Mouse (Mus musculus): ENCODE data around the gene Dusp6.

Dusp6 gene

DNA sequence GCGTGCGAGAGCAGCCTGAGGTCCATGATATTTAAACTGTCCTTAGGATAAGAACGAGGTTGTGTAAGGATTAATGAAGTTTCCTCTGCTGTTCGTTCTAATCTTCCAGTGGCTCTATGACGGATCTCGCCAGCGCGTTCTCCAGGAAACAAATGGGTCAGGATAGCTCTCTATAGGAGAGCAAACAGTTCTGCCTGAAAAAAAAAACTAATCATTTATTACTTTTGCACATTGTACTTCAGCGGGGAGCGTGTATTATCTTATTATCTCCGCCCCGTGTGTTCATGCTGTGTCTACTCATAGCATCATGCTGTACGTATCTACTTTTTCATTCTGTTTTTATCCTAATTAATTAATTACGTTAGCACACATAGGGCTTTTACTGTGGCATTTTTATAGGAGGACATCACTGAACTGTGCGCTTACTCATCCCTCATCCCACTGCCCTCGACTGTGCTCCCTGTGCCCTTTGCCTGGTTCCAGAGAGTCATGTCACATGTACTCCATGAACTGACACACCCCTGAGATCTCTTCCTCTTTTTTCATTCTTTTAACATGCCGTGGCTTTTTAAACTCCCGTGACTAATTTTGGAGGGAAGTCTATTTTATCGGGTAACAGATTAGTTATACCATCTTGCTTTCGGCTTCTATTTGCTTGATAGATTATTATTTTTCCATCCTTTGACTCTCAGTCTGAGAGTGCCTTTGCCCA, 16.1 kb upstream of the Dusp6 start:
- no peak for DNase-seq

DNA sequence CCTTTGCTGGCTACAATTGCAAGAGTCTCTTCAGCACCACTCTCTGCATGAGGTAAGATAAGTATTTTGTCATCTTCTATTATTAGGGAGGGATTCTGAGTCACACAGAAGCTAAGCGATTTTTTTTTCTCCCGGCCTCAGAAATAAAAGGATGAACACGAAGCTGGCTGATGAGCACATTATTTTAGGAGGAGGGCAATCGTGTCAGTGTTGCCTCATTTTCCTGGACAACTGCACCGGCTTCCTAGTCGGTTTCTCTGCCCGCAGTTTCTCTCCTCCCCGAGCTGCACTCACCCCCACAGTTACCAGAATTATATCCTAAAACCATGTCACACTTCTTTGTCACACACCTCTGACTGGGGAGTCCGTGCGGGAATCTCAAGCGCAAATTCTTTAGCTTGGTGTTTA, 12.2 kb upstream of the Dusp6 start:
- no peak for DNase-seq

DNA sequence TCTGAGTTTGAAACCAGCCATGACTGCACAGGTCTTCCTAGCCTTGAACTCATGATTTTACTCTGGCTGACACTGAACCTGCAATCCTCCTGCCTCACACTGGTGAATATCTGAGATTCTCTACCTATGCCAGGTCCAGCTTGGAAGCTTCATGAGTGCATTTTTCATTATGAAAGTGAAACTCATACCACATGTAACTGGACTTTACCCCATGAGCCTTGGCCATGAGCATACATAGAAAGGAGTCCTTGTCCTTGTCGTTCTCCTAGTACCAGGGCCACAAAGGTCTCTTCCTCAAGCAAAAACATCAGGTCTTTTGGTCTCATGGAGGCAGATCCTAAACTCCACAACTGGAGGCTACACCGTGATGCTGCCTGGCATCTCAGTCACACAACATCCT, 9.6 kb upstream of the Dusp6 start:
- DNase-seq = no peak

DNA sequence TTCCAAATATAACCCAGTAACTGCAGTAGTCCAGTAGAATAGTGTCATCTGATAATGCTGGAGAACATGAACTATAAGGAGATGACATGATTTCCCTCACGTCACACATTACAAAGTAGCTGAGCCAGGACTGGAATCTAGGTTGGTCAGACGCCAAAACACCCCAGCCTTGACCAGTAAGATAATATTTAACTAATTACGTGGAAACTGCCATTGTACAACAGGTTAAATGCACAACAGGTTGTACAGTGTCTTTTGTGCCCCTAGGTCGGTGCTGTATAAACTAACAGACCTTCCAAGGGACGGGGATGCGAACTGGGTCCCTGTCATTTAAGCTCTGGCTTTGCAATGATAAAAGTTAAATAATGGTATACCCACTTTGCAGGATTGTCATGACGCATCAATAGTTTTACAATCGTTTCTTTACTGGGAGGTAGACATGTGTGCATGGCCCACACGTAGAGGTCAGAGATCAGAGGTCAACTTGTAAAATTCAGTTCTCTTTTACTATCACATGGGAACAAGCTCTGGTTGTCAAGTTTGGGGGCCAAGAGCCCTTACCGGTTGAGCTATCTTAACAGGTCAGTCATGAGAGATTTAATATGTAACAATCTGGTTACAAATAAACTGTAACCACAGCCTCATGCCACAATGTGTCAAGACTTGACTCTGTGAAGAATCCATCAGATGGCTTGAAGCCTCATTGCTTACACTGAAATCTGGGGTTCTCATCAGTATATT, 7.0 kb upstream of the Dusp6 start:
- peak; percentile 83 to 85 for DNase-seq

DNA sequence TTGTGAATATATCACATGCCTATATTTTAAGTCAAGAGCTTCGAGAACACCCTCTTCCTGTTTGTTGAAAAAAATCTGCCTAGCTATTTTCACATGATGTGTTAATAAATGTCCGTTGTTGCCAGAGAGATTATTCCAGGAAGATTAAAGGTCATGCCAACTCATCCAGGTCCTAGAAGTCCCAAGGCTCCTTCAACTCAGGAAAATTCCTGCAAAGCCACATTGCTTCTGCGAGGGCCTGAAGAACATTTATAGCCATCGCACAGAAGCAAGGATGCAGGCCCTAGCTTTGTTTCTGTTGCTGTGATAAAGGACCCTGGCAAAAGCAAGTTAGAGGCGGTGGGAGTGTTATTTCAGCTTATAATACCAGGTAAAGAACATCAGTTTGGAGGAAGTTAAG, 5.5 kb upstream of the Dusp6 start:
- DNase-seq = peak; percentile 48 to 69

DNA sequence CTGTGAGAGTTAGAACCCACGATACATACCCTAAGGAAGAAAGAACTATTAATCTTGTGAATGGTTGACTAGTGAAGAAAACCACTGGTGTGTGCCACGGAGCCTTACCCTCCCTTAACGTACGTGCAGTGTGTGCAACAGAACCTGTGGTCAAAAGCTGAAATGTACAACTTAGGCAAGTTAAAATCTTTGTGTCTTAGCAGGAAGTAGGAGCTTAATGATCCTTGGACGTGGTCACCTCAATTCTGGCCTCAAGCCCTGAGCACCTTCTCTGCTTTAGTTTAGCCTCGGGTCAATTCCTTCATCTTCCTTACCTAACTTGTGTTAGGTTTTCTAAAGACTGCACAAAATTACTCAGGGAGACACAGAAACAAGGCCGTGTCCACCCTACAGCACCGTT, 3.2 kb upstream of the Dusp6 start:
- peak; percentile 50 to 55 for DNase-seq

DNA sequence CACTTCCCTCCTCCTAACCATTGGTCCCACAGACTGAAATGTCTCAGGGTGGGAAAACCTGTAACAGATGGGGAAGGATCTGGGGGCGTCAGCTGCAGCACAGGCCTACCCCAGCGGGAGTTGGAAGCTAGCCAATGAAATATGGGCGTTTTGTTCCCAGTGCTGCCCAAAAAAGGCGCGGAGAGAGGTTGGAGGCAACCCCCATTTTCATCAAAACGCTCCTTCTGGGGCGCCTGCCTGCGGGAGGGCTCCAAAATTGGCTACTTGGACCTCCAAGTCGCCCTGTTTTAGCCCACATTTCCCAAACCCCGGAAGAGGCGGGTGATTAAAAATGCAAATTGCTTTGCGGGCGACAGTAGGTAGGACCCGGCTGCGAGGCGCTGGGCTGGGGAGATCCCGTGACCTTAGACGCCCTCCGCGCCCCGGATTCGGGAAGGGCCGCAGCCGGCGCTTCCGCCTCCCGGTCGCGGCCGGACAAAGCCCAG, 1.8 kb upstream of the Dusp6 start:
- no peak for DNase-seq

DNA sequence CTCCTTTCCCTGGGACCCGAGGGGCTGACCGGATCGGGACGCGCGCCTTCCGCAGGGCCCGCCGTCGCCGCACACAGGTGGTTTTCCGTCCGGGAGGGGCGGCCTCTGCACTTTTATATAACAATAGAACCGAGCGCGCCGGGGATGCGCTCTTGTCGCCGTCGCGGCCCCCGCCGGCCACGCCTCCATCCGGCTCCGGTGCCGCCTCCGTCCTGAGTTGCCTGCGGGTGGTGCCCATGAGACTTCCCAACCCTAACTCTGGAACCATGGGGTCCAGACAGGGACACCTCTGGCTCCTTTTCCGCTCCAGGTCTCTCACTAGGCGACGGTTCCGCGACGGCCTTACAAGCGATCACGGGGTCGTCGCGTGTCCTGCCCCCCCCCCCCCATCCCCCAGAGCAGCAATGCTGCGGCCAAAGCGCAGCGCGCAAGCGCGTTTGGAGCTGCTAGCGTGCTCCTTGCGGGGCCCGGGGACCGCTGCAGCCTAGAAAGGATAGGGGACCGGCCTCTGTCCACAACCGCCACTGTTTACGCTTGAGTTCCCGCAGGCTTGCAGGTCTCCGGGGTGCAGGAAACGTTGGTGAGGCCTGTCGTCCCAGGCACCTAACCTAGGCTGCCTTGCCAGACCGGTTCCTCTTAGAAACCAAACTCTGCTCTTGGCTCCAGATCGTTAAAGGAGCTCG, 1.3 kb upstream of the Dusp6 start:
- DNase-seq = peak; percentile 91 to 92

DNA sequence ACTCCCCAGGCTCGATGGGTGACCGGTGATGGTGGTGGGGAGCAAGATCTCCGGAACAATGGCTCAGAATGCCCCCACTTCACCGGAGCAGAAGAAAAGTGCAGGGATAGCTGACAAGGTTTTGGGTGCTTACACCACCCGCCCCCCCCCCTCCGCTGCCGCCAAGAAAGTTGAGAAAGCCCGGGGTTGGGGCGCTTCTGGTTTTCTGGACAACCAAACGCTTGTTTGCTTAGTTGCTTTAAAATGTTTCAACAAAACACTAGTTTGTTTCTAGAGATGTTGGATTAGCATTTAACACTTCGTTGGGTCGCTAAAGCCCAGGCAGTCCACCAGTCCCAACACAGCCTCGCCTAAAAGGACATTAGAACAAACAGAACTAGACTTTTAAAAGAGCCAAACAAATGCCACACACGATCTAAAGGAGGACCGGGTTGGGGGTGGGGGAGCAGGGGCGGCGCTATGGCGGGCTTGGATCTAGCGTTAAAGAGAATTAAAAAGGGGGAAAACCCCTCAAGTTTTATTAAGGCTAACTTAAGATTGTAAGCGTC, 638 bp upstream of the Dusp6 start:
- no peak for DNase-seq

DNA sequence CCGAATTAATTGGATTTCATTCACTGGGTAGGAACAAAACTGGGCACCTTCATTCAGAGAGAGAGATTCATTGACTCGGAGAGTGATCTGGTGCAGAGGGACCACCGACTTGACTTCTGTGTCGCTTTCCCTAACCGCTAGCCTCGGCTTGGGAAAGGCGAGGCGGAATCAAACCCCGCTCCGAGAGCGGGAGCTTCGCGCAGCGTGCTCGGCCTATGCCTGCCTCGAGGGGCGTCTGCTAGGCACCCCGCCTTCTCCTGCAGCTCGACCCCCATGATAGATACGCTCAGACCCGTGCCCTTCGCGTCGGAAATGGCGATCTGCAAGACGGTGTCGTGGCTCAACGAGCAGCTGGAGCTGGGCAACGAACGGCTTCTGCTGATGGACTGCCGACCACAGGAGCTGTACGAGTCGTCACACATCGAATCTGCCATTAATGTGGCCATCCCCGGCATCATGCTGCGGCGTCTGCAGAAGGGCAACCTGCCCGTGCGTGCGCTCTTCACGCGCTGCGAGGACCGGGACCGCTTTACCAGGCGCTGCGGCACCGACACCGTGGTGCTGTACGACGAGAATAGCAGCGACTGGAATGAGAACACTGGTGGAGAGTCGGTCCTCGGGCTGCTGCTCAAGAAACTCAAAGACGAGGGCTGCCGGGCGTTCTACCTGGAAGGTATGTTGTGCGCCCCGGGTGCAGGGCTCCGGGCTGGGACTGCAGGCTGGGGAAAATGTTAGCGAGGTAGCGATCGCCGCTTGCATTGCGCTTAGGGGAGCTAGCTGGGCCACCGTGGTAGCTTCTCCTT, 589 bp downstream of the Dusp6 start:
- DNase-seq = peak in 1 of 2 experiments; percentile 39

DNA sequence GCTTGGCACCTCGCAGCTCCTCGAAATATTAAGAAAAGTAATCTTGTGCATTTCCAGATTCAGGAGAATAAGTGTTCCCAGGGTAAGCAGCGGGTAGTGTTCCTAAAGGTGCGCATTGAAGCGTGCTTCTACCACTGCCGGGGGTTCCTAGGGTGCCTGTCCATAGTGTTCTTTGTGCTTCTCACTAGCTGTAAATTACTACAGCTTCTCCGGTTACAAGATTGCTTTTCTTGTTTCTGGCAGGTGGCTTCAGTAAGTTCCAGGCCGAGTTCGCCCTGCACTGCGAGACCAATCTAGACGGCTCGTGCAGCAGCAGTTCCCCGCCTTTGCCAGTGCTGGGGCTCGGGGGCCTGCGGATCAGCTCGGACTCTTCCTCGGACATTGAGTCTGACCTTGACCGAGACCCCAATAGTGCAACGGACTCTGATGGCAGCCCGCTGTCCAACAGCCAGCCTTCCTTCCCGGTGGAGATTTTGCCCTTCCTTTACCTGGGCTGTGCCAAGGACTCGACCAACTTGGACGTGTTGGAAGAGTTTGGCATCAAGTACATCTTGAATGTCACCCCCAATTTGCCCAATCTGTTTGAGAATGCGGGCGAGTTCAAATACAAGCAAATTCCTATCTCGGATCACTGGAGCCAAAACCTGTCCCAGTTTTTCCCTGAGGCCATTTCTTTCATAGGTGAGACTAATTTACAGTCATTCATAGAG, 1.4 kb downstream of the Dusp6 start:
- DNase-seq = peak in 1 of 2 experiments; percentile 39

DNA sequence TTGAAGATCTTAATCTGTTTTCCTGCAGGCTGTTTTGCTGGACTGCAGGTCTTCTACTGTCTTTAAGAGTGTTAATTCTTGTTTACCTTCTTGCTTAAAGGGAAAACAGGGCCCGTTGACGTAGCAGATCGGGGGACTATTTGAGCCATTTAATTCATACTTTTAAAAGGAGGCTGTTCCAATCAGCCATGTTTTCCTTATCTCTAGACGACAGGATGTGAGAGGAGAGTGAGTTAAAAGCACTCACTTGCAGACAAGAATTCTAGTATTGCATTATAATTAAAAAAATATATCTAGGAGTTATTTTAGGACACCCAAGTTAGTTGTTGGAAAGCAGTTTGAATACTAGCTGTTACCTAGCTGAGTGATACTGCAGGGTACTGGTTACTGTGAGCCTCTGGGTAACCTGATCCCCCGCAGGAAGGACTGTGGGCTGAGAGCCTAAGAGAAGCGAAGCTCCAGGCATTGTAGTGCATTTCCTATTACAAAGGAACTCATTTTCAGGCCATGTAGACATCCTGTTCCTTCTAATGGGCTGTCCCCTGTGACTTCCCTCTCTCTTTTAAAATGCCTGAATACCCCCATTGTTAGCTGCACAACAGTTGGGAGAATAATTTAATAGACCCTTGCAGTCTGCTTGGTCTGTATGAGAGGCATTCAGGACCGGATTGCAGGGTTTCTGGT, 2.1 kb downstream of the Dusp6 start:
- DNase-seq = peak in 1 of 2 experiments; percentile 45

DNA sequence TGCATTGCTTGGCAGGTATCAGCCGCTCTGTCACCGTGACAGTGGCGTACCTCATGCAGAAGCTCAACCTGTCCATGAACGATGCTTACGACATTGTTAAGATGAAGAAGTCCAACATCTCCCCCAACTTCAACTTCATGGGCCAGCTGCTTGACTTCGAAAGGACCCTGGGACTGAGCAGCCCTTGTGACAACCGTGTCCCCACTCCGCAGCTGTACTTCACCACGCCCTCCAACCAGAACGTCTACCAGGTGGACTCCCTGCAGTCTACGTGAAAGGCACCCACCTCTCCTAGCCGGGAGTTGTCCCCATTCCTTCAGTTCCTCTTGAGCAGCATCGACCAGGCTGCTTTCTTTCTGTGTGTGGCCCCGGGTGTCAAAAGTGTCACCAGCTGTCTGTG, 3.0 kb downstream of the Dusp6 start:
- DNase-seq = no peak

DNA sequence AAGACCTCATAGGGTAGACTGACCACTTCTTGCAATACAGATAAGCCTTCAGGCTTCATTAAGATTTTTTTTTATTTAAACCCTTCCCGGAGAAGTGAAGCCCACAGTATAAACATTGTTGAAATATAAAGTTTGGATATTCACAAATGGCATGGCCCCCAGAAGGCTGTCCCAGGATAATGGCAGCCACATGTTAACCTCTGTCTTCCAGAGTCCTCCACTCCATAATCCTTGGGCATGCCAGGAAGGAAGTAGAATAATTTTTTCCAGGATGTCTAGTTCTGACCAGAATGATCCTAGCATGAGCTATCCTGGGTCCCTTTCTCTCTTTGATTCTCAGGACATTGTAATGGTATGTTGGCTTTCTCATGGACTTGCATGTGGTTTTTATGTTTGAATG, 4.6 kb downstream of the Dusp6 start:
- DNase-seq = no peak

DNA sequence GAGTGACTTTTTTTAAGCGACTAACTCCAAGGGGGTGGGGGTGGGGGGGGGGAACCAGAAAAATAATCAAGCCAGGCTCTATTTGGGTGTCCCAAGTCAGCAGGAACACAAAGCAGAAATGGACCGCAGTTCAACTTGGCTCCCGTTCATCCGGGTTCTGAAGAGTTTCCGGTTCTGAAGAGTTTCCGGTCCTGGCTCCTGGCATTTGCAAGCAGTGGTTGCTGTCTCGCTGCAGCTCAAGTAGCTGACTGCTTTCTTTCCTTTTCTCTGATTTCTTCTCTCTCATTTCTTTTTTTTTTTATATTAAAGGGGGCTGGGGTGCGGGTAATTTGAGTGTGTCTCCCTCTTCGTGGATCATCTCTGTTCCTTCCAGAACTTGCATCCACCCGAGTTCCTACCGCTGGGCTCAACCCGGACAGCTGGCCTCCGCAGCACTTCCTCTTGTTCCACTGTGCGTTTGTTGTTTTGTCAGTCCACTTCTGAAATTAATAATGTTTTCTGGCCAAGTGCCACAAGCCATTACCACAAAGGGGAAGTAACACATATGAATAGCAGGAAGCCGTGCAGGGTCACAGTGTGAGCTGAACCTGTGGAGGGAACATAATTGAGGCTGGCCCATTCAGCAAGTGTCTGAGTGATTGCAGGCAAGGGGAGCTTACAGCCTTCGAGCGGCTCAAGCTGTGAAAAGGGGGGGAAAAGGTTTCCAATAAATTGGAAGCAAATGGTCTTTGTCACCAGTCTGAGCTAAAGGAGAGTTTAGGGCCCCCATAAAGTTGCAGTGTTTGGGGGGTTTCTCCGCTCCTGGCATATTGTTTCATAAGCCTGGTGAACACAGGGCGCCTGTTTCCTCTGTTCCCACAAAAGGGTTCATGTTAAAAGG, 5.6 kb downstream of the Dusp6 start:
- peak; percentile 69 to 87 for DNase-seq

DNA sequence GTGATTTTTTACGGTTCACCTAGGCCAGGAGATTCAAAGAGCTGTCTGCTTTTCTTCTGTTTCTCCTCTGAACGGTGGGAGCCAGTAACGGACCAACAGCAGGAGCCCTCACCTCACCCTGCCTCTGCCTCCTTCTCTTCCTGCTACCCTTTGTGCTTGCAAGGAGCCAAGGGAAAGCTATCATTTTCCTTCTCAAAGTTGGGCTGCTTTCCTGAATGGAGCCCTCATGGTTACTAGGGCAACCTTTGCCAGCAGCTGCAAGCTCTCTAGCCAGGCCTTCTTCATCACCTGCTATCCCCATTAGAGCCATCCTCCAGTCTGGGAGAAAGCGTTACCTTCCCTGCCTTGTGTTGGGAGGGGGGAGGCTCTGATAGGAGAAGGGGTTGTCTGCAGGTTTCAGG, 6.3 kb downstream of the Dusp6 start:
- no peak for DNase-seq

DNA sequence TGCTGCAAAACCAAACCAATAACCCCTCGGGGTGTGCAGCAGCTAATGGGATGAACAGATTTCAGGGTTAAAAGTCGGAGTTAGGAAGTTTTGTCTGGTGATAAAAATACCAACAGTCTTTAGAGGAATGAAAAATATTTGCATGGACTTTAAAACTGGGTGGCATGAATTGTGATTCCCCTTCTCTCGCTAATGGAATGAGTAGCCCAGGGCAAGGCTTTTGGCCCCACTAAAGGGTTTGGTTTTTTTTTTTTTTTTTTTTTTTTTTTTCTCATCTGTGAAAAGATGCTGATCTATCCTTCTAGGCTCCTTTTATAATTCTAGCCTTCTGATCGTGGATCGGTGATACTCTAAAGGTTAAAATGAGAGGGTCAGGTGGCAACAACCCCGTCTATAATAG, 6.7 kb downstream of the Dusp6 start:
- DNase-seq = no peak

DNA sequence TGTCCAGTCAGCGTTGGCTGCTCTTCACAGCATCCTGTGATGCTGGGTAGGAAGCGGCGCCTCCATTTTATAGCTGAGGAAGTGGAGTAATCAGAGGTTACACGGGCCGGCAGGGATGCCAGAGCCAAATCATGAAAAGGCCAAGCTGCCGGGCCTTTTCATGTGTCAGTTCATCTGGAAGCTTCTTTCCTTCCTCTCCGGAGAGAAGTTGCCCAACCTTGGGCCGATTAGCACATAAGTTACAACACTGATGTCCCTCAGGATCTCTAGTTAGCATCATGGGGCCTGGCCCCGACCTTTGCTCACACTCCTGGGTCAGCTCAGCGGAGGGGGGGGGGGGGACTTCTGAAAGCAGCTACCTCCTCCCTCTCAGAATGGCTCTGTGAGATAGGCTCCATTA, 7.4 kb downstream of the Dusp6 start:
- DNase-seq = peak; percentile 57 to 66

DNA sequence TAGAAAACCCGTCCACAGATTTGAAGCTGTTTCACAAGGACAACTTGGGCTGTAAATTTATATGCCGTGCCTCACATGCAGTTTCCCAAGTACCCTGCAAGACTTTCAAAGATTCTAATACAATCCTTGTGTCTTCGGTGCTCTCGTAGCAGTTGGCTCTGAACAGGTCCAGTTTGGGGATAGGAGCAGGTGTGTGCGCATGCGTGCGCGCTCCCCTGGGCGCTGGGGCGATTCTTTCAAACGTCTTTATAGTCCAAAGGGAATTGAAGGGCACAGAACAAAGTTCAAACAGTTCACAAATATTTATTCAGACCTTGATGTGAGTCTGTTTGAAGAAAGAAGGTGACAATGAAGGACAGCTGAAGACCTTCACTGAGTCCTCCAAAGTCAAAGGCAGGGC, 8.0 kb downstream of the Dusp6 start:
- DNase-seq = peak in 1 of 2 experiments; percentile 61

DNA sequence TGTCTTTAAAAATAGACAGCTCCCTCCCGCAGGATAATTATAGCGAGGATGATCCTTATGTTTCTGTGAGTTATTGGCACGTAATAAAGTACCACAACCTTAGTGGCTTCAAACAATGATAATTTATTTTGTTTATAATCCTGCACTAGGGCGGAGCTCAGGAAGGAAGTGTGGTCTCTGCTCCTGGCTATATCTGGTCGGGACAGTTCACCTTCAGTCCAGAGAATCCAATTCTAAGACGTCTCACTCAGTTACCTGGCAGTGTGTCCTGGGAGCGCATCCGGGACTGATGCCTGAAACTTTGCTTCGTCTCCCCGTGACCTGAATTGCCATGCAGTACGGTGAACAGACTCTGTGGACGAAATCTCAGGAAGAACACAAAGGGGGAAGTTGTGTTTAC, 10.0 kb downstream of the Dusp6 start:
- DNase-seq = no peak

Data from kidney, adult 8-10 months (tissue).